Mouse (Mus musculus): ENCODE data around the gene Gm11213.

DNA sequence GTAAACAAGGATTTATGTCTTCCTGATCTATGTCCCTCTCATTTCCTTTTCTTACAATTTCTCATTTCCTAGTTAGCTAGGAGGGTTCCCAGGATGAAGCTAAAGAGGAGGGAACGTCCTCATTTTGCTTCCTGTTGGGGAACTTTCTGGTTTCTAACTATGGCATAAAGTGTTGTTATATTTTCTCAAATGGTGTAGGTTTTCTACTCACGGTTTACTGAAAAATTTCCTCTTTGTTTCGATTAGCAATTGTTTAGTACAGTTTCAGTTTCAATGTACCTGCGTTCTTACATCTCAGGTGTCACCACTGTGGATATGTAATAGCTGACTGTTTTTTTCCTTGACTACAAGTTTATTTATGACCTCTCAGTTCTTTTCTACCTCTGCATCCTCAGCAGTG lies 14.5 kb downstream of the Gm11213 start:
- TF ChIP-seq CTCF (IDR thresholded peaks at IDR 0.05; ENCODE audit: low read depth, low read length) (no peak), POLR2AphosphoS5 (IDR thresholded peaks at IDR 0.05; ENCODE audit: insufficient replicate concordance, low read depth, low read length) (no peak)

Data from G1E (cell line).